Mouse (Mus musculus) left cerebral cortex, postnatal 14 days (tissue): ENCODE results near the gene Mon1b. TPM values are rescaled to one million over a fixed set of nuclear protein-coding genes. Genes with fewer than 3 reads are reported as not detected.
A peak's percentile ranks its signal among the peaks of the same experiment; 100 is the strongest.

Experiments
- DNase-seq, 2 experiments: peaks; one replicate each; pipeline ENCODE4 v3.0.0; 2021 to 2022; ENCODE audit warnings: low spot score in 2 of 2, mixed read lengths in 1 of 2
- intact Hi-C: fragments of 180-260 bp; cut with DNase I; formaldehyde crosslinking; loops from one replicate; pipeline ENCODE4 v1.15.1; 2025
- long read RNA-seq, 2 experiments: library from polyadenylated mRNA; stranded (forward); transcript quantifications; one replicate each; pipeline ENCODE4 v2.0.0; 2021
- total RNA-seq, 2 experiments: library from RNA; stranded (reverse); gene quantifications; 2 replicates each; pipeline ENCODE4 v1.2.3; 2021

Gene Mon1b
- 10 to 100 TPM; 19.4 to 21.4 TPM for total RNA-seq
- long read RNA-seq, experiment 1, full-length matches to known transcripts = 5 of 9 reads
- long read RNA-seq, experiment 1, partial matches to known transcripts = 2 of 9 reads
- long read RNA-seq, experiment 1, other reads (novel, unspliced or antisense) = 2 of 9 reads
- long read RNA-seq, experiment 2, full-length matches to known transcripts = 4 of 9 reads
- long read RNA-seq, experiment 2, partial matches to known transcripts = 5 of 9 reads
- long read RNA-seq, experiment 2, other reads (novel, unspliced or antisense) = 0 of 9 reads

DNA sequence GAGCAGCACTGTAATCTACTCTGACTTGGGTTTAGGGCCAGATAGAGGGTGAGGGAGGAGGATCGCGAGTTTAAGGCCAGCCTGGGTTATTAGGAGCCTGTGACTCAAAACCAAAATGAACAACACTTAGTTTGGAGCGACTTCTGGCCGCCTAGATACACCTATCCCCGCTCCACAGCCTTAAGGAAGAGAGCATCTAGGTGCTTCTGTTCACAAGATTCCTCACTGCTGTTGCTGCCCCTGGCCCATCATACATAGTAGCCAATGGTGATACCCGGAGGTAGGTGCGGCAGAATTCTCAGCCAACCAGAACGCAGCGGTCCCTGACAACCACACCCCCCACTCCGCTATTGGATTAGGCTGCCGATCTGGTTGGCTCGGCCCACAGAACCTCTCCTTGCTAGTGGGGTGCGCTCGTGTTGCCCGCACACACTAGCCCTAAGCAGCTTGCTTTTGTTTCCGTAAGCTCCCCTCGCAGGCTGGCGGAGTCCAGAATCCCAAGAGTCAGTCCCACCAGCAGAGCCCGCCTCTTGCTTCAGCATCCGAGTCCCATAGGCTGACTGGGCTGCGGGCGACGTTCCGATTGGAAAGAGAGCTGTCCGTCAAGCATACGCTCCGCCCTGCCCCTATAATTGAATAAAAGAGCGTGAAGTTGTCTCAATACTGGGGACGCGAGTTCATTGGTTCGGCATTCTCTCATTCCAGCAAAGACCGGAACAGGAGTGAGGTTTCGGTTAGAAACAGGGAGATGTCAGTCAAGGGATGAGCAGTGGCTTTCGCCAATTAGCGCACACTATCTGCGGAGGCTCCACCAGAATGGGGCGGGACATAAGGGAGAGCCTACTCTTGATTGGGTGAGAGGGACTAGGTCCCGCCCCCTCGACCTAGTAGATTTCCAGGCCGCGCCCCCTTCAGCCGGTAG is at the start of gene Mon1b:
Gene Mon1b (plus strand): TSS at position 918 of the 922 bp plus-strand sequence.
- intact Hi-C loops = loop anchor here (5.0 kb wide), 3 partner anchors 48 to 1588 kb away; no protein-coding TSS in a partner anchor
- peak; percentile 98 to 99 for DNase-seq

DNA sequence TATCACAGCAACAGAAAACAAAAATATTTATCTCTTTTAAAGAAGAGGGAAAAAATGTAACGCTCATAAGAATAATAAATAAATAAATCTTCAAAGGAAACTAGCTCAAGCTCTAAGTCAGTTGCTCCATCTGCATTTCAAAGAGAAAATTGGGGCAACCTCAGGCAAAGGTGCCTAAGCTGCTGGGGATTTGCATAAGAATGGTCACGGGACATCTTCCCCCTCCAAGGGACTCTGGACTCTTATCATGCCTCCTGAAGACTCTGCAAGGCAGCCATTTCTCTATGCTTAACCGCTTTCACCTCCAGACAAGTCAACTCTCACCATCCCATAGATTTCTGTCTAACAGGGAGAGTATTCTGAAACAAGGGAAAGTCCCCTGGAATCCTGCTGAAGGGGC is 37.0 kb upstream of the Mon1b start:
- intact Hi-C loops = no loop called here
- DNase-seq = no peak

DNA sequence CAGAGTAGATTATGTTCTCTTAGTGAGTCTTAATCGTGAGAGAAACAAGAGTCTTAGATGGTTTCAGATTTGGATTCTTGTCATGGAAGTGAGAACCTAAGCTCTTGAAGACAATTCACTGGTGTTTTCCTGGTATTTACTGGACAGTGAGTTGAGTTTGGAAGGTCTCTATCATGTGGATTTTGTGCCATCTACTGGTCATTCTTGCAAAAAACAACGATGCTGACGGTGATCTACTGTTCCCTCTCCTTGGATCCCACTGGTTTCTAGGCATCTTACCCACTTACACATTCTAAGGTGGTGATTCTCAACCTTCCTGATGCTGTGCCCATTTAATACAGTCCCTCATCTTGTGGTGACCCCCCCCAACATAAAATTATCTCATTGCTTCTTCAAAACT is 2.8 kb upstream of the Mon1b start:
- intact Hi-C loops = loop anchor here (5.0 kb wide), 3 partner anchors 45 to 1585 kb away; no protein-coding TSS in a partner anchor
- peak; percentile 70 to 82 for DNase-seq

DNA sequence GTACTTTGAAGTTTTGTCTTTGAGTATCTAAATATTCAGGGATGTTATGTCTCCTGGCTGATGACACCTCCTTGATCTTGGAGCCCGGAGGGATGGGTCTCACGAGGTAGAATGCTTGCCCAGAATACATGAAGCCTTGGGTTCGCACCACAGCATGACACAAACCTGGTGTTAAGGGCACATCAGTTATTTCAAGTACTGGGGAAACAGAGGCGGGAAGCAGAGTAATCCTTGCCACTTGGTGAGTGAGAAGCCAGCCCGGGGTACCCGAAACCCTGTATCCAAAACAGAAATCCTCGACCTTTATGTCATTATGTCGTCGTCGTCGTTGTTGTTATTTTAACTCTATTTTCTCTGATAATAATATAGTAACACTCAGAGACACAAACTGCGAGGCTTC is 1.2 kb upstream of the Mon1b start:
- no peak for DNase-seq
- intact Hi-C loops = loop anchor here (5.0 kb wide), 3 partner anchors 47 to 1587 kb away; no protein-coding TSS in a partner anchor

DNA sequence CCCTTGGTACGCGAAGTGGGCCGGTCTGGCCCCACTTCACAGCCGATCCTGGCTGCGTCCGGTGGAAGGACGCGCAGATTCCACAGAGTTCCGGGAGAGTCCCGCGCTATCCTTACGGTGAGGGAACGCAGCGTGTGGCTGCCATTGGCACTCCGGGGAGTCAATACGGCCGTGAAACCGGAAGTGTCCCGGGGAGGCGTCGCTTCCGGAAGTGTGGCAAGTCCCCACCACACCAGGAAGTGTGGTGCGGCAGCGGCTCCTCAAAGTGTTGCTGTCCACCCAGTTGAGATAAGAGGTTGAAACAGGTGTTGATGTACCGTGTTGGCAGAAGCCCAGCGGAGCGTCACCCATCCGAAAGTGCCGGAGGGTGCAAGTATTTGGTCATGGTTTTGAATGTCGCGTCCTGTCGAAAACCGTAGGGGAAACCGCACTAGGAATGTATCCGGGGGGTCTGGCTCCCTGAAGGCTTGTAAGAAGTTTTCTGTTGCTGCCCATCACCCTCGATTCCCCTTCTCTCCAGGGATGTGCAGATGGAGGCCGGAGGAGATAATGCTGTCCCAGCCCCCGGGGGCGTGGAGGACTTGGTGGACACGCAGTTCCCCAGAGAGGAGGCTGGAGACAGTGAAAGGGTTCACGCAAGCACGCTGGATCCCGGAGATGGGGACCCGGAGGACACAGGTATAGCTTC is 349 bp downstream of the Mon1b start:
- peak in 1 of 2 experiments; percentile 17 for DNase-seq
- intact Hi-C loops = no loop called here

DNA sequence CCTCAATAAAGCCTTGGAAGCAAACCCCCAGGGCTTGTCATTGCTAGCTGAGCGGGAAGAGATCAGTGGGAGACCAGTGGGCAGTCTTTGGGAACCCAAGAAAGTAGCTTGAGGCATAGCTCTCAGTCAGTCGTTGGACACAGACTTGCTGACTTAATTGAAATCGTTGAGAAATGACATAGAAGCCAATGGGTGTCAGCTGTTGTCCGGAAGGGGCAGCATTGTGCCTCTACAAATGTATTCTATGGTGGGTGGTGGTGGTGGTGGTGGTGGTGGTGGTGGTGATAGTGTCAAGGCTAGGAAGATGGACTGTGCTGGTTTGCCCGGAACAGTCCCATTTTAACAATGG is 867 bp downstream of the Mon1b start:
- intact Hi-C loops = no loop called here

DNA sequence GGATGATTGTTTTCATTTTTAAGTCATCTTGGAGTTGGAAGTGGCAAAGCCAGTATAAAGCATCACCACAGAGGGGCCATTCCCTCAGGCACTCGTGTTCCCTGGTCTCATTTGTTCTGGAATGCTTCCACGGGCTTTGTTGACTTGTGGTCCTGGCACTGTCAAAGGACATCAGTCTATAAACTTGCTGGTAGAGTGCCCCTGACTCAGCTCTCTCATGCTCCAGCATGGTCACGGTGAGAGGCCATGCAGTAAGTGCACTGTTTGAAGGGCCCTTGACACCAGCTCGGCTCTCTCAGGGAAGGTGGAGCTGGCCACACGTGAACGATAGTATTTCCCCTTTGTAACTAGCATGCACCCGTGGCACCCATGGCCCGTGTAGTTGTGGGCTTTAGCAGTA is 5.0 kb downstream of the Mon1b start:
- intact Hi-C loops = no loop called here

More for the DNA sequence above, 867 bp downstream of the Mon1b start:
- DNase-seq = no peak

DNA sequence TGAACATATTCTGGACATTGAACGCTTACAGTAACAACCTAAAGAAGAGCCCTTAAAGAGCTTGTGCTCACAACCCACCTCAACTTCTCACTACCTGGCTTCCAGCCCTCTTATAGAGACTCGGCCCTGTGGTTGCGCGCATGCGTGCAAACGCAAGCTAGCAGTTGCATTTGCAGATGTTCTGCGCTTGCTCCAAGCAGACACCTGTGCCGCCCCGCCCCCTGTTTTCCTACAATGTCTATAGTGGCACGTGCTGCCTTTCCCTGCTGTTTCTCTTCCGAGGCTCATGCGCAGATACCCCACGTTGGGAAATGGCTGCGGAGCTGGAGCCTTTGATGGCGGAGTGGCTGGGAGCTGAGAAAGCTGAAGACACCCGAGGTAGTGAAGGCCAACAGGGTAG is 7.5 kb downstream of the Mon1b start, which contains the start of gene Syce1l:
Gene Syce1l (plus strand): TSS at position 288 of the 400 bp plus-strand sequence.
- intact Hi-C loops = no loop called here

More for the DNA sequence above, 5.0 kb downstream of the Mon1b start:
- DNase-seq = no peak

DNA sequence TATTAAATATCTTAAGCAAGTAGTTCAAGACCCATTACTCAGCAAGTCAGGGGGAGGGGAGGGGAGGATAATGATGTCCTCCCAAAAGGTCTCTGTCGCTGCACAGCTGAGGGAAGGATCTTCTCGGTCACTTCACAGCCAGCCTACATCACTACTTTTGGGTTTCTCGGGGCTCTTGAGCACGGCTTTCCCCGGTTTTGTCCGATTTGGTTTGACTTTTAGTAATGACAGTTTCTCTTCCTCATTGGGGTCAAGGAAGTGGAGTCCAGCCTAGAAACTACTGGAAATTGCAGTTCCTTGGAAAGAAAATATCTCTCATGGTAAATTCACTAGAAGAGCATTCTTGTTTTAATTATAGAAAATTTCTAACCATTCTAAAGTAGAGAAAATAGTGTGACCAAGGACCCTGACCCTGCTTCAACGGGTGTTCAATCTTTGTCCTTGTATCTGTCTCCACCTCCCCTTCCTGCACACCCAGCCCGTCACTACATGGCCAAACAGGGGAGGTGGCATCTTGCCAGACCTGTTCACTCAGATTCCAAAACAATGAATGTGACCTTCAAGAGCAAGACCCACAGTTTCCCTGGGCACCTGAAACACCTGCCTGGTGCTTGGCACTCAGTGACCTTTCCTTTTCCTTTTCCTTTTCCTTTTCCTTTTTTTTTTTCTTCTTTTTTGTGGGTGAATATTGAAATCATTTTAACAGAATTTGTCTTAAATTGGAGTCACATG is 8.3 kb downstream of the Mon1b start:
- intact Hi-C loops = no loop called here
- no peak for DNase-seq

More for the DNA sequence above, 7.5 kb downstream of the Mon1b start, which contains the start of gene Syce1l:
- DNase-seq = no peak

DNA sequence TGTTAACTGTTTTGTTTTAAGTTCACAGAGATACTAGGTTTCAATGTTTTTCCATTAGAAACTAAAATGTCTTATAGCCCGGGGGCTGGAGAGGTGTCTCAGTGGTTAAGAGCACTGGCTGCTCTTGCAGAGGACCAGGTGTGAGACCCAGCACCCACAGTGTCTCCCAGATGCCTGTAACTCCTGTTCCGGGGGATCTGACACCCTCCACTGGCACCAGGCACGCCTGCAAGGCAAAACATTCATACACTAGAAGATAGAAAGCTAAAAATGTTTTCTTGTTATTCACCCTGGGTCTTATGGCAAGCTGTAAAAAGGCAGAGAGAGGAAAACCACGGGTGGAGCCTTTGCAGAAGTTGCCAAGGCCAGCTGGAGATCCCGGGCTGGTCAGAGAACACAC is 9.8 kb downstream of the Mon1b start:
- no peak for DNase-seq
- intact Hi-C loops = no loop called here

DNA sequence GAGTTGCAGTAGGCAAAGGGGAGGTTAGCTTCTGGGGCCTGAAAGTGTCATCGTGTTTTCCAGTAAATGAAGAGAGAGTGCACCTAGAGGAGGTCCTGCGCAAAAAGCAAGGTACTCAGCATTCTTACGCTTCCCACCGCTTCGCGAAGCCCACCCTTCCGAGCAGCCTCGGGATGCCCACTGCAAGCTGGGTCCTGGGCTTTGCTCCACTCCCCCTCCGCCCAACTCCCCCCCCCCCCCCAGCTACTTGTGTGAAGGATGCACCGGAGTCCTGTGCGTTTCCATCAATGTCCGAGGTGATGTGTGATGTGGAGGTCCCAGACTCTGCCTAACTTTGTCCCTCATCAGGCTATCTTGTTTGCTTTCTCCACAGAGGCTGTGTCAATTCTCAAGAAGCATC is 17.1 kb downstream of the Mon1b start:
- no peak for DNase-seq
- intact Hi-C loops = no loop called here

DNA sequence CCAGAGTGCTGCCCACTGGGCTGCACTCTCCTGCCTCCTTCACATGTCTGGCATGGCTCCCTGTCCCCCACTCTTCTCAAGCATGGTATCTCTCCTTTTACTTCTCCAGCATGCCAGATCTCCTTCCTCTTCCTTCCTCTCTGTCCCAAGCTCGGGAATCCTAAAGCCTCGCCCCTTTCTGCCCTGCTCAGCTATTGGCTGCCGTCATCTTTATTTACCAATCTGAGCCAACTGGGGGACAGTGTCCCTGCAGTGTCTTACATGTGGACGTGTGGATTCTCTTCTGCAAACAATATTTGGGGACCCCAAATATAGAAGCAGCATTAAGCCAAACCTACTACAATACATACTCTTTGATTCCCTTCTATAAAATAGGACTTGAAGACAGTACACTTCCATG is 17.8 kb downstream of the Mon1b start:
- intact Hi-C loops = no loop called here

DNA sequence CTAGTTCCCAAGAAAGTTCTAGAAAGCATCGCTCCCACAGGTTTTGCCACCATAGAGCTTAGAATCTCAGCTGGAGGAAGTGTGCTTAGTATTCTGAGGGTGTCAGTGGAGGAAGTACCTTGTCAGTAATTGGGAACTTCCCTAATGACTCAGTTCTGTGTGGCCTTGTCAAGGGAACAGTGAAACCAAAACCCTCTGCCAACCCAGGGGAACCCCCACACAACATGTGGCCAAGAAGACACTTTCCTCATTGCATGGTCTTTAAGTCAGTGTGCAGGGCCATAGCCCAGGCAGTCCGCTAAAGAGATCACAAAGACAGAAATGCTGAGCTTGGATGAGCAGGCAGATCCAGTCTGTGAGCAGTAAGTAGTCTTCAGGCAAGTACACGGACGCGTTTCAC is 20.8 kb downstream of the Mon1b start:
- intact Hi-C loops = no loop called here

More for the DNA sequence above, 17.8 kb downstream of the Mon1b start:
- DNase-seq = no peak

DNA sequence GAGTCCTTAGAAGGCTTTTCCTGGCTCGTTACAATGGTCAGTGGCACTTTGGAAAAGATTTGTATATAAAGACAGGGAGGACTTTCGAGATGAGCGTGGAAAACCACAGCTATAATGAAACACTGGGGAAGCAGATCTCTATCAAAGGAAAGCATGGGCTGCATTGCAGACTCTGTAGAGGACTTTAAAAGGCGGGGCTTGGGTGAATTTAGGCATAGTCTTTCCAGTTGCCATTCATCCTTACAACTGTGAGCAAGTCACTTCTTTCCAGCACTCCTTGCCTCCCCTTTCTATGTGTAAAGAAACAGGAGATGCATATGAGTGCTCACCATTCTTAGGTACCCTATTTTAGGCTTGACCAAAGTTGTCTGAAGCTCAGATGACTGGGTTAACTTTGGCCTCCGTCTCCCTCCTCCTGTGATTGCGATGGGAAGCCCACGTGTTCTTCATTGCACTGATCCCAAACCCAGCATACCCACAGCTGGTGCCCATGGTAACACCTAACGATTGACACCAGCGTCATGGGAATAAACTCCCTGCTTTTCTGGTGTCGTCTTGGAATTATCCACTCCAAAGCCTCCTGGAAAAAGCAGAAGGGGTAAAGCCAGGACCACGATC is 21.4 kb downstream of the Mon1b start:
- intact Hi-C loops = no loop called here
- DNase-seq = no peak

More for the DNA sequence above, 20.8 kb downstream of the Mon1b start:
- DNase-seq = no peak

DNA sequence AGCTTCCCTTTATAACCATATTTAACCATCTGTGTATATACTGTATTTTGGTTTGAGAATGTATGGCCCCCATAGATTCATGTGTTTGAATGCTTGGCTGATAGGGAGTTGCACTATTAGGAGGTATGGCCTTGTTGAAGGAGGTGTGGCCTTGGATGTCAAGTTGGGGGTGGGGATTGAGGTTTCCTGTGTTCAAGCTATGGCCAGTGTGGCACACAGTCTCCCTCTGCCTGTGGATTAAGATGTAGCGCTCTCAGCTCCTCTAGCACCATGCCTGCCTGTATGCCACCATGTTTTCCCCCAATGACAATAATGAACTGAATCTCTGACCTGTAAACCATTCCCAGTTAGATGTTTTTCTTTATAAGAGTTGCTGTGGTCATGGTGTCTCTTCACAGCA is 24.7 kb downstream of the Mon1b start:
- intact Hi-C loops = loop anchor here (10.0 kb wide), 1 partner anchor 185 kb away; the partner anchor contains the start of gene Adamts18
- no peak for DNase-seq

DNA sequence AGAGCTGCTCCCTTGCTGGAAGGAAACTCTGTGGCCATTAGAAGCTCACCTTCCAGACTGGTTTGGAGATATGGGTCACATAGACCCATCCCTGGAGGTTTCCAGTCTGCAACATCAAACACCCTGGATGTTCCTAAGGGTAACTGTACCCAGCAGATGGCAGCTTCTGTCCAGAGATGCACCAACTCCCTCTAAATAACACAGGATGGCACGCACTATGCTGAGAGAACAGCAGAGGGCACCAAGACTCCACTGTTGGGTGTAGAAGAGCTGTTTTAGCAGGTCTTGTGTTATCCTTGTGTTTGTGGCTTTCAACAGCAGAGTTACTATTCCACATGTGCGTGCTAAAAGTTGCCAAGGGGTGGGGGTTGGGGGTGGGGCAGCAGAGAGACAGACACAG is 29.2 kb downstream of the Mon1b start:
- peak; percentile 94 for DNase-seq
- intact Hi-C loops = loop anchor here (1.0 to 10.0 kb wide), 5 partner anchors 180 to 774 kb away; partner anchors contain the start of genes Adamts18 and Wwox

DNA sequence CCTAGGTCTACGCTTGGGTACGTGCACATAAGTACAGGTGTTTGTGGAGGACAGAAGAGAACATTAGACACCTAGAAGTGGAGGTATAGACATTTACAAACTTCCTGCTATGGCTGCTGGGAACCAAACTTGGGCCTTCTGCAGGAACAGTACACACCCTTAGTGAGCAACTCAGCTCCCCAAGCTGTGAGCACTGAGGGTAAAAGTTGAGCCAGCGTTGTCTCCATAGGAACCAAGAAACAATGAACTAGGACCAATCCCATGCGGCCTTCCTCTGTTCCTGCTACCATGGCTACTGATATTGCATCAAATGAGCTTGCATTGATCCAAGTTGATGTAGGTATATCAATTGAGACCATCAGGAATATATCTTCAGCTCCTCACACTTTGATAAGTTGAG is 29.6 kb downstream of the Mon1b start:
- intact Hi-C loops = loop anchor here (2.0 to 10.0 kb wide), 2 partner anchors 180 to 774 kb away; partner anchors contain the start of genes Adamts18 and Wwox
- no peak for DNase-seq

DNA sequence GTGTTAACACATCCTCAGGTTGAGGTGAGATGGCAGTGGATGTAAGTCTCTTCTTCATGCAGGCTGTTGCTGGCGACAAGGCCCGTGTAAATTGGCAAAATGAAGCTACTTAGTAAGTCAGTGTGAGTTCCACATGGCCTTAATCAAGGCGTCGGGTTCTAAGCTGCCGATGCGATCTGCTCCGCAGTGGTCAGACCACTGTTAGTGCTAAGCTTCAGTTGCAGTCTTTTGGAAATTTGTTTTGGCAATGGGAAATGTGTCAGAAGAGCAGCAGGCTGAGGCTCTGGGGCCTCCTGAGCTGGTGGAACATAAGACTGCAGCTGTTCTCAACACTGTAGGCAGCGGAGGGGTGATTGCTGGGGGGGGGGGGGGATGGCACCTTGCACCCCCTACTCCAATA is 30.6 kb downstream of the Mon1b start:
- intact Hi-C loops = loop anchor here (2.0 to 10.0 kb wide), 2 partner anchors 179 to 773 kb away; partner anchors contain the start of genes Adamts18 and Wwox
- DNase-seq = no peak
